Mouse (Mus musculus) liver, embryonic 14.5 days (tissue): ENCODE results near the gene Hydin. TPM values are rescaled to one million over a fixed set of nuclear protein-coding genes. Genes with fewer than 3 reads are reported as not detected.
A peak's percentile ranks its signal among the peaks of the same experiment; 100 is the strongest.
"Not testable (repeated sequence)": the region's sequence is repeated elsewhere in the genome, so short reads cannot be mapped to it uniquely, and the experiment has no call there.

ENCODE experiments used
- ATAC-seq: fragments of 200-750 bp; cut with Nextera tagmentation; 2 replicates; pipeline ENCODE4 v1.8.0; 2017; ENCODE audit warnings: moderate number of reproducible peaks, mild to moderate bottlenecking, moderate library complexity; ENCODE audit not compliant: insufficient read depth
- DNase-seq, 3 experiments: peaks; one replicate each; pipeline ENCODE4 v3.0.0-alpha.2; 2012 to 2013; ENCODE audit warnings: low read depth in 3 of 3, low spot score in 3 of 3
- H3K27ac ChIP-seq: fragments of 300-500 bp; sonication (generic); 2 replicates; pipeline ENCODE4 v1.5.1; 2014; ENCODE audit warnings: moderate library complexity, mild to moderate bottlenecking, control low read depth, inconsistent platforms
- H3K27me3 ChIP-seq: fragments of 300-500 bp; sonication (generic); 2 replicates; pipeline ENCODE4 v1.6.1; 2014; ENCODE audit warnings: mild to moderate bottlenecking, low read length, moderate library complexity; ENCODE audit not compliant: control insufficient read depth, insufficient read depth
- H3K36me3 ChIP-seq: fragments of 300-500 bp; sonication (generic); replicated peaks from 2 replicates; pipeline ENCODE4 v1.6.1; 2014; ENCODE audit warnings: low read depth; ENCODE audit not compliant: control insufficient read depth, insufficient read depth
- H3K4me1 ChIP-seq, 2 experiments: fragments of 200-500 bp in 1 of 2; fragments of 300-500 bp in 1 of 2; sonication (generic) in 1 of 2; replicated peaks; 2 replicates each; pipeline ENCODE4 v1.6.1; 2012 to 2014; ENCODE audit warnings: antibody characterized with exemption in 1 of 2, inconsistent platforms in 1 of 2, low read length in 1 of 2; ENCODE audit not compliant: control insufficient read depth in 2 of 2, insufficient read depth in 2 of 2
- H3K4me2 ChIP-seq: fragments of 300-500 bp; sonication (generic); 2 replicates; pipeline ENCODE4 v1.6.1; 2014; ENCODE audit warnings: low read depth, mild to moderate bottlenecking, control low read depth, moderate library complexity
- H3K4me3 ChIP-seq, 2 experiments: fragments of 200-500 bp in 1 of 2; fragments of 300-500 bp in 1 of 2; sonication (generic) in 1 of 2; 2 replicates each; pipeline ENCODE4 v1.5.1; 2012 to 2014; ENCODE audit warnings: low read depth in 2 of 2, low read length in 2 of 2, mild to moderate bottlenecking in 2 of 2, control low read depth in 1 of 2, inconsistent platforms in 1 of 2, moderate library complexity in 1 of 2; ENCODE audit not compliant: insufficient read depth in 1 of 2
- H3K9ac ChIP-seq: fragments of 300-500 bp; sonication (generic); replicated peaks from 2 replicates; pipeline ENCODE4 v1.6.1; 2014; ENCODE audit warnings: mild to moderate bottlenecking, control low read depth, moderate library complexity
- H3K9me3 ChIP-seq: fragments of 300-500 bp; sonication (generic); 2 replicates; pipeline ENCODE4 v1.6.1; 2016; ENCODE audit warnings: low read length, mixed read lengths; ENCODE audit not compliant: control insufficient read depth
- CTCF ChIP-seq: IDR thresholded peaks from 2 replicates; pipeline ENCODE4 v1.5.1; 2016; ENCODE audit warnings: antibody characterized with exemption, low read depth, control low read depth
- EP300 ChIP-seq: IDR thresholded peaks from 2 replicates; pipeline ENCODE4 v1.6.1; 2016; ENCODE audit warnings: antibody characterized with exemption, low read depth
- WGBS: fragments of 180-500 bp; shearing (Covaris S2); extraction: QIAGEN DNeasy Blood & Tissue Kit; methylation state at CpG from one replicate; pipeline ENCODE4 v1.1.7; 2014; ENCODE audit not compliant: insufficient replicate concordance; 5-methylcytosine and 5-hydroxymethylcytosine counted together
- polyA plus RNA-seq, 2 experiments: library from polyadenylated mRNA; depleted of rRNA in 1 of 2; stranded (reverse) in 1 of 2; unstranded in 1 of 2; fragments of >200 nt; fragmentation: Nextera tagmentation in 1 of 2; extraction: Ambion mirVana in 1 of 2; gene quantifications; 2 replicates each; pipeline versions ENCODE4 v1.2.1 to v1.2.3; 2012 to 2014

Hydin gene
- polyA plus RNA-seq, 2 experiments: 0.03 to 0.10 TPM

GRCm38 (mm10) chr8:110550343-110550742 is 283.6 kb downstream of the Hydin start:
- Histone ChIP-seq H3K36me3 (no peaks in the 10 kb centered on the region), H3K4me1 (no peaks in the 10 kb centered on the region), H3K4me2 (no peak overlapping the region), H3K27ac (no peak overlapping the region), H3K4me3 (no peak overlapping the region), H3K27me3 (no peaks in the 10 kb centered on the region), H3K9ac (no peak overlapping the region), H3K9me3 (no peaks in the 10 kb centered on the region)
- WGBS: 54% methylated on average over 1 of the region's 1 CpGs
- no peak for DNase-seq
- TF ChIP-seq CTCF (peak; percentile 31; the same call in 1 of the 2 replicates), EP300 (no peak)
- no peak for ATAC-seq

DNA sequence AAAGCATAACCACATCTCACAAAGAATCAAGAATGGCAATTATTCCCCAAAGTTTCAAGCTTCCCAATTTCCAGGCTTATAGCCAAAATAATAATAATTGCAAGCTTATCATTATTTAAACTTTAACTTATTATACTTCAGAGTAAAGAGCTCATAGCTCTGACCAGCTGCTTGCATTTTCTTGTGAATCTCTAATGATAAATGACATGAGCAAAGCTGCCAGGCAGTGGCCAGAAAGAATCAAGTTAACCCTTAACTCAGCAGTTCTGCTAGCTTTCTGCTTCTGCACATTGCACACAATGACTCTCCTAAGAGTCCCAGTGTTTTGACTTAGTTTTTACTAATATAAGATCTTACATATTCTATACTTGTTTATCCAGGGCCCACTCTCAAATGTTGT is 285.3 kb downstream of the Hydin start:
- H3K9ac ChIP-seq, H3K4me3 ChIP-seq, H3K4me1 ChIP-seq, H3K9me3 ChIP-seq, ATAC-seq, H3K27ac ChIP-seq, H3K4me2 ChIP-seq, H3K27me3 ChIP-seq, H3K36me3 ChIP-seq, DNase-seq: not testable (repeated sequence)

- Histone ChIP-seq H3K9ac (no peak overlapping the region), H3K4me2 (no peak overlapping the region), H3K4me1 (no peaks in the 10 kb centered on the region), H3K27me3 (no peaks in the 10 kb centered on the region), H3K9me3 (no peaks in the 10 kb centered on the region), H3K27ac (no peak overlapping the region), H3K4me3 (no peak overlapping the region), H3K36me3 (no peaks in the 10 kb centered on the region)
- TF ChIP-seq CTCF (no peak), EP300 (no peak)
- ATAC-seq (no peak), DNase-seq (no peak)
- WGBS: 66% methylated on average over 9 of the region's 9 CpGs
Measured at GRCm38 (mm10) chr8:110592641-110593040, 325.9 kb downstream of the Hydin start.

DNA sequence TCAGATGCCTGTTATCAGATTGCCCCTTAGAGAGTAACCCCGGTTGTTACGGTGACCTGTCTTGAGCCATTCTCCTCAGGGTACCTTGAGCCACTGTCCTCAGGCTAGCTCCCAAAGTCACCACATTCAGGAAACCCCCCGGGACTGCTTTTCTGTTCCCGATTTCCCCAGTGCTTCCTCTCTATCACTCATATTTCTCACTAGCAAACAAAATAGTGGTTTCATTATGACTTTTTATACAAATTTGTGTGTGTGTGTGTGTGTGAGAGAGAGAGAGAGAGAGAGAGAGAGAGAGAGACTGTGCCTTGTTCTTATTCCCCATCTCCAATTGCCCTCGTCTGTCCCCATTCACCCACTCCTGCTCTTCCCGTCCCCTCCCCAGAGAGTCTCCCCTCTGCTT is 327.4 kb downstream of the Hydin start:
- DNase-seq: no peak
- no peak overlapping the region for H3K4me2 ChIP-seq
- TF ChIP-seq EP300 (no peak), CTCF (no peak)
- H3K27ac ChIP-seq: no peak overlapping the region
- no peak overlapping the region for H3K4me3 ChIP-seq
- H3K9ac ChIP-seq: no peak overlapping the region
- no peaks in the 10 kb centered on the region for H3K4me1 ChIP-seq
- 59% methylated on average over 6 of the region's 6 CpGs for WGBS
- no peaks in the 10 kb centered on the region for H3K9me3 ChIP-seq
- no peaks in the 10 kb centered on the region for H3K36me3 ChIP-seq
- ATAC-seq: no peak
- H3K27me3 ChIP-seq: no peaks in the 10 kb centered on the region

DNA sequence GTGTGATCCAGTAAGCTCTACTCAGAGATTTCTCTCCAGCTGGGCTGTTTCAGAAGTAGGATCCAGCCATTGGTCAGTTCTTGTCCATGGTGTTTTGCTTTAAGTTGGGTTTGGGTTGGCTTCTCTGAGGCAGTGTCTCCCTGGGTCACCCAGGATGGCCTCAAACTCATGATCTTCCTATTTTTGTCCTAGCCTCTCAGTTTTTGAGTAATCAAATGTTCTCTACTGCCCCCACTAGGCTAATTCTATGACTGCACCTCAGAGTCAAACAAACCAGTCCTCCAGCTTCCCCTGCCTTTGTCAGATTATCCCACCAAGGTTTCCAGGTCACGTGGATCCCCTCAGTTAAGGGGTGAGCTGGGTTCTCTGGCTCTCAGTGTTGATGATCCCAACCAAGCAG is 337.8 kb downstream of the Hydin start:
- no peak overlapping the region for H3K4me2 ChIP-seq
- no peaks in the 10 kb centered on the region for H3K27me3 ChIP-seq
- H3K4me1 ChIP-seq: no peaks in the 10 kb centered on the region
- ATAC-seq (no peak), DNase-seq (no peak)
- no peak overlapping the region for H3K27ac ChIP-seq
- no peak overlapping the region for H3K4me3 ChIP-seq
- H3K36me3 ChIP-seq: no peaks in the 10 kb centered on the region
- H3K9me3 ChIP-seq: no peaks in the 10 kb centered on the region
- TF ChIP-seq CTCF (peak; percentile 38), EP300 (no peak)
- no peak overlapping the region for H3K9ac ChIP-seq
- WGBS: 5% methylated on average over 1 of the region's 1 CpGs
